Mouse (Mus musculus): ENCODE results near the gene Gm8720.
"Not testable (repeated sequence)": the region's sequence is repeated elsewhere in the genome, so short reads cannot be mapped to it uniquely, and the experiment has no call there.

The Gm8720 gene

GRCm38 (mm10) chr7:23067356-23067755, at the start of gene Gm8720:
Gene Gm8720, minus strand, starts transcription at chr7:23067456.
- not testable (repeated sequence) for DNase-seq

GRCm38 (mm10) chr7:23055240-23055639, 12.0 kb downstream of the Gm8720 start, which contains the start of gene Vmn1r163:
Gene Vmn1r163, plus strand, starts transcription at chr7:23055540.
- not testable (repeated sequence) for DNase-seq

GRCm38 (mm10) chr7:23019823-23020222, 47.4 kb downstream of the Gm8720 start, which contains the start of gene Gm4216:
Gene Gm4216, minus strand, starts transcription at chr7:23019923.
- not testable (repeated sequence) for DNase-seq

All from lung, postnatal 4 days (tissue).